Mouse (Mus musculus): Measurements from ENCODE around the gene Slc22a16. TPM values are rescaled to one million over a fixed set of nuclear protein-coding genes. Genes with fewer than 3 reads are reported as not detected.
A peak's percentile ranks its signal among the peaks of the same experiment; 100 is the strongest.
"Not testable (repeated sequence)": the region's sequence is repeated elsewhere in the genome, so short reads cannot be mapped to it uniquely, and the experiment has no call there.

Gene Slc22a16
- total RNA-seq, 1 experiment, result not detected

DNA sequence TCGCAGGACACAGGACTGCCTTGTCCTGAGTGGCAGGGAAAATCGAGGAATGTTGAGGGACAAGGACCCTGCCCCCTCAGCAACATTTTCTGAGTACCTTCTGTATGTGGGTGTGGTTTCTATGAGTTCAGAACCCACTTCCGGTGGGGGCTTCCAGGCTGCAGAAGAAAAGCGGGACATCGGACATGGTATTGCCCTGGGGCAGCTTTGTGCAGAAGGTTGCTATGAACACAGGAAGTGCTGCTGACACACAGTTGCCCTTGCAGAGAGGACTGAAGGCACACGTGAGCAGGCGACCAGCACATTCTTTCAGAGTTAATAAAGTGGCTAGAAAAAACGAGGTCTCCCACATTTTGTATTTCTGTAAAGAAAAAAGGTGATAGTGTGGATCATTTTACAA is 42.6 kb upstream of the Slc22a16 start:
- H3K4me1 ChIP-seq (ENCODE audit: control insufficient read depth in 2 of 2, insufficient read depth in 2 of 2, low read length in 2 of 2, poor library complexity in 1 of 2), result no peaks in the 10 kb centered on the region
- TF ChIP-seq HCFC1 (IDR thresholded peaks at IDR 0.05; ENCODE audit: borderline replicate concordance, insufficient read depth, low read length) (no peak), ZNF384 (IDR thresholded peaks at IDR 0.05; ENCODE audit: low read depth, low read length) (no peak), MAFK (IDR thresholded peaks at IDR 0.05; ENCODE audit: insufficient read depth, low read depth, low read length) (no peak), ZC3H11A (IDR thresholded peaks at IDR 0.05; ENCODE audit: borderline replicate concordance, low read depth, low read length) (no peak), CHD2 (IDR thresholded peaks at IDR 0.05; ENCODE audit: low read depth, low read length) (no peak)
- in situ Hi-C loops (cut with MboI; ENCODE audit: low sequenced_read_pairs in 2 of 2, unreplicated experiment in 2 of 2), result loop anchor here (10.0 kb wide), 3 partner anchors 163 to 263 kb away; partner anchors contain the start of gene Amd1 (in 1 of the 2)
- H3K9me3 ChIP-seq (ENCODE audit: control insufficient read depth, insufficient read depth, low read depth, low read length), result 0 out of 2 replicates have a peak, but pooled peaks cover 1% of the 10 kb centered on the region
- DNase-seq (ENCODE audit: low read depth, low spot score), result no peak
- H3K4me3 ChIP-seq (ENCODE audit: insufficient read depth in 1 of 2, low read depth in 1 of 2, low read length in 2 of 2, poor library complexity in 1 of 2, severe bottlenecking in 1 of 2), result no peak overlapping the region
- no peak overlapping the region for H3K9ac ChIP-seq (ENCODE audit: insufficient read depth, low read depth, low read length, poor library complexity, severe bottlenecking)
- H3K36me3 ChIP-seq (ENCODE audit: control insufficient read depth, insufficient read depth, low read length, poor library complexity, severe bottlenecking), result no peaks in the 10 kb centered on the region
- H3K27ac ChIP-seq (ENCODE audit: insufficient read depth, low read depth, low read length, poor library complexity, severe bottlenecking), result no peak overlapping the region

DNA sequence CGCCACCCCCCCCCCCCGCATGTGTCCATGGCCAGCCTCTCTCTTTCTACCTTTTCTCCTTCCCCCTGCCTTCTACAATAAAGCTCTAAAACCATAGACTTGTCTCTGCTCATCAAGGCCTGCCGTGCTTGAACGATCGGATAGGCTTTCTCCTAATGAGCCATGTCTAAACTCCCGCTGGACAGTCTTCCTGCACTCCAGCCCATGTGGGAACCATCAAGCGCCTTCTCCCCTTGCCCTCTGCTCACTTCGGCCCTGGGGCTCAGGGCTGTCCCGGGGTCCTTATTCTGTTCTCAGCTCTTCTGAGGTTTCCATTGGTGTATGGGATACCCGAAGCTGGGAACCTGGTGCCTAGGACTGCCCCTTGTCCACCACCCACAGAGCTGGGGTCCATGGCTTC is 41.5 kb upstream of the Slc22a16 start:
- Histone ChIP-seq H3K9ac (ENCODE audit: insufficient read depth, low read depth, low read length, poor library complexity, severe bottlenecking) (no peak overlapping the region), H3K4me1 (ENCODE audit: control insufficient read depth in 2 of 2, insufficient read depth in 2 of 2, low read length in 2 of 2, poor library complexity in 1 of 2) (no peaks in the 10 kb centered on the region), H3K36me3 (ENCODE audit: control insufficient read depth, insufficient read depth, low read length, poor library complexity, severe bottlenecking) (no peaks in the 10 kb centered on the region), H3K9me3 (ENCODE audit: control insufficient read depth, insufficient read depth, low read depth, low read length) (0 out of 2 replicates have a peak, but pooled peaks cover 1% of the 10 kb centered on the region), H3K4me3 (ENCODE audit: insufficient read depth in 1 of 2, low read depth in 1 of 2, low read length in 2 of 2, poor library complexity in 1 of 2, severe bottlenecking in 1 of 2) (no peak overlapping the region), H3K27ac (ENCODE audit: insufficient read depth, low read depth, low read length, poor library complexity, severe bottlenecking) (no peak overlapping the region)
- DNase-seq (ENCODE audit: low read depth, low spot score), result no peak
- in situ Hi-C loops (cut with MboI; ENCODE audit: low sequenced_read_pairs in 2 of 2, unreplicated experiment in 2 of 2), result loop anchor here (10.0 kb wide), 3 partner anchors 164 to 264 kb away; partner anchors contain the start of gene Amd1 (in 1 of the 2)
- no peak for TF ChIP-seq MAFK (IDR thresholded peaks at IDR 0.05; ENCODE audit: insufficient read depth, low read depth, low read length)
- TF ChIP-seq HCFC1 (IDR thresholded peaks at IDR 0.05; ENCODE audit: borderline replicate concordance, insufficient read depth, low read length), result no peak
- TF ChIP-seq CHD2 (IDR thresholded peaks at IDR 0.05; ENCODE audit: low read depth, low read length), result no peak
- no peak for TF ChIP-seq ZNF384 (IDR thresholded peaks at IDR 0.05; ENCODE audit: low read depth, low read length)
- no peak for TF ChIP-seq ZC3H11A (IDR thresholded peaks at IDR 0.05; ENCODE audit: borderline replicate concordance, low read depth, low read length)

DNA sequence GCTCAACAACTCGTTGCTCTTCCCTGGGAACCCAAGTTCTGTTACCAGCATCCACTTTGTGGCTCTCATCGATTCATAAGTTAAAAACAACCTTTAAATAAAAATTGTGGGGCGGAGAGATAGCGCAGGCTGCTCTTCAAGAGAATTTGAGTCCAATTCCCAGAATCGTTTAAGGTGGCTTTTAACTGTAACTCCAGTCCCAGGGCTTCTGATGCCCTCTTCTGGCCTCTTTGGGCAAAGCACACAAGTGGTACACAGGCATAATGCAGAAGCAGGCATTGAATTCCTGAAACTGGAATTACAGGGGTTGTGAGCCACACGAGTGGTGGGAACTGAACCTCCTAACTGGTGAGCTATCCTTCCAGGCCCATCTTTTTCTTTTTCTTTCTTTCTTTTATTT is 40.5 kb upstream of the Slc22a16 start:
- no peaks in the 10 kb centered on the region for H3K36me3 ChIP-seq (ENCODE audit: control insufficient read depth, insufficient read depth, low read length, poor library complexity, severe bottlenecking)
- no peak overlapping the region for H3K4me3 ChIP-seq (ENCODE audit: insufficient read depth in 1 of 2, low read depth in 1 of 2, low read length in 2 of 2, poor library complexity in 1 of 2, severe bottlenecking in 1 of 2)
- DNase-seq (ENCODE audit: low read depth, low spot score), result peak; percentile 36
- H3K9me3 ChIP-seq (ENCODE audit: control insufficient read depth, insufficient read depth, low read depth, low read length), result 0 out of 2 replicates have a peak, but pooled peaks cover 1% of the 10 kb centered on the region
- H3K4me1 ChIP-seq (ENCODE audit: control insufficient read depth in 2 of 2, insufficient read depth in 2 of 2, low read length in 2 of 2, poor library complexity in 1 of 2), result no peaks in the 10 kb centered on the region
- no peak for TF ChIP-seq ZNF384 (IDR thresholded peaks at IDR 0.05; ENCODE audit: low read depth, low read length)
- TF ChIP-seq ZC3H11A (IDR thresholded peaks at IDR 0.05; ENCODE audit: borderline replicate concordance, low read depth, low read length), result peak; percentile 65
- H3K27ac ChIP-seq (ENCODE audit: insufficient read depth, low read depth, low read length, poor library complexity, severe bottlenecking), result no peak overlapping the region
- H3K9ac ChIP-seq (ENCODE audit: insufficient read depth, low read depth, low read length, poor library complexity, severe bottlenecking), result no peak overlapping the region
- in situ Hi-C loops (cut with MboI; ENCODE audit: low sequenced_read_pairs in 2 of 2, unreplicated experiment in 2 of 2), result loop anchor here (10.0 kb wide), 3 partner anchors 165 to 265 kb away; partner anchors contain the start of gene Amd1 (in 1 of the 2)

DNA sequence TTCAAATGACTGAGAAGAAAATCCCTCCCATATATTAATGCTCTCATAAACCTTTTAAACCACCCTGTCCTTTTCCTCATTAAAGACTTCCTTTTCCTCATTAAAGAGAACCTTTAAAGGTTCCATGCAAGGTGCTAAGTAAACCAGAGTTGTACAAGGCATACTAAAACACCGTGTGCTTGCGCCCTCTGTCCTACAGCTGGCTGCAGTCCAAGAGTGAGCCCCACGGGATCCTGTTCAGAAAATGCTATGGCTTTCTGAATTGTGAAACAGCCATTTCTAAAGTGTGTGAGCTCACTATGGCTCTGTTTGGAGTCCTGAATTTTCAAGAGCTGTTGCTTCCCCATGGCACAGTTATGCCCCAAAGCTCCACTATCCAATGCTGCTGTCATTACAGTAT is 39.5 kb upstream of the Slc22a16 start:
- H3K4me1 ChIP-seq (ENCODE audit: control insufficient read depth in 2 of 2, insufficient read depth in 2 of 2, low read length in 2 of 2, poor library complexity in 1 of 2), result no peaks in the 10 kb centered on the region
- in situ Hi-C loops (cut with MboI; ENCODE audit: low sequenced_read_pairs in 2 of 2, unreplicated experiment in 2 of 2), result no loop called here
- no peaks in the 10 kb centered on the region for H3K36me3 ChIP-seq (ENCODE audit: control insufficient read depth, insufficient read depth, low read length, poor library complexity, severe bottlenecking)
- TF ChIP-seq MAFK (IDR thresholded peaks at IDR 0.05; ENCODE audit: insufficient read depth, low read depth, low read length) (no peak), HCFC1 (IDR thresholded peaks at IDR 0.05; ENCODE audit: borderline replicate concordance, insufficient read depth, low read length) (no peak)
- H3K27ac ChIP-seq (ENCODE audit: insufficient read depth, low read depth, low read length, poor library complexity, severe bottlenecking), result no peak overlapping the region
- 0 out of 2 replicates have a peak, but pooled peaks cover 1% of the 10 kb centered on the region for H3K9me3 ChIP-seq (ENCODE audit: control insufficient read depth, insufficient read depth, low read depth, low read length)
- no peak overlapping the region for H3K9ac ChIP-seq (ENCODE audit: insufficient read depth, low read depth, low read length, poor library complexity, severe bottlenecking)
- no peak overlapping the region for H3K4me3 ChIP-seq (ENCODE audit: insufficient read depth in 1 of 2, low read depth in 1 of 2, low read length in 2 of 2, poor library complexity in 1 of 2, severe bottlenecking in 1 of 2)
- DNase-seq (ENCODE audit: low read depth, low spot score), result no peak

DNA sequence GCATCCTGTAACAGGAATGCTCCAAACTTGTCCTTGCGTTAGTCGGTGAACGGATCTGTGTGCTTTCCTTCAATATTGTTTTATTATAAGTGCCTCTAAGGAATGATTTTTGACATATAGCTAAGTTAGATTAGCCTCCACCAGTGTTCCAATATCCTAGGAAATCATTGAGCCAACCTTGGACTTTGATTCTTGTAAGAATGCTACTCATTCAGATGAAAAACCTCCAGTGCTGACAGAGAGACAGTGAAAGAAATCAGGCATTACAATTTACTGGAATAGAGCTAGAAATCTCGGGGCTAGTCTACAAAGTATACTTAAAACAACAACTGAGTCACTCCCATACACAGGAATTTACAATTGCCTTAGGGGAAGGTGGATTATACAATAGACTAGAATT is 37.5 kb upstream of the Slc22a16 start:
- H3K4me1 ChIP-seq (ENCODE audit: control insufficient read depth in 2 of 2, insufficient read depth in 2 of 2, low read length in 2 of 2, poor library complexity in 1 of 2); DNase-seq (ENCODE audit: low read depth, low spot score); H3K9me3 ChIP-seq (ENCODE audit: control insufficient read depth, insufficient read depth, low read depth, low read length); H3K36me3 ChIP-seq (ENCODE audit: control insufficient read depth, insufficient read depth, low read length, poor library complexity, severe bottlenecking); H3K27ac ChIP-seq (ENCODE audit: insufficient read depth, low read depth, low read length, poor library complexity, severe bottlenecking); H3K9ac ChIP-seq (ENCODE audit: insufficient read depth, low read depth, low read length, poor library complexity, severe bottlenecking); H3K4me3 ChIP-seq (ENCODE audit: insufficient read depth in 1 of 2, low read depth in 1 of 2, low read length in 2 of 2, poor library complexity in 1 of 2, severe bottlenecking in 1 of 2); in situ Hi-C loops (cut with MboI; ENCODE audit: low sequenced_read_pairs in 2 of 2, unreplicated experiment in 2 of 2): not testable (repeated sequence)

Measured in ES-E14 (cell line).